Mouse (Mus musculus): ENCODE results near the gene Scpep1. TPM values are rescaled to one million over a fixed set of nuclear protein-coding genes. Genes with fewer than 3 reads are reported as not detected.
A peak's percentile ranks its signal among the peaks of the same experiment; 100 is the strongest.

Scpep1 gene
- 31.4 and 36.8 TPM in 2 replicates for polyA plus RNA-seq (2014; fragmentation: Nextera tagmentation; extraction: Ambion mirVana)

DNA sequence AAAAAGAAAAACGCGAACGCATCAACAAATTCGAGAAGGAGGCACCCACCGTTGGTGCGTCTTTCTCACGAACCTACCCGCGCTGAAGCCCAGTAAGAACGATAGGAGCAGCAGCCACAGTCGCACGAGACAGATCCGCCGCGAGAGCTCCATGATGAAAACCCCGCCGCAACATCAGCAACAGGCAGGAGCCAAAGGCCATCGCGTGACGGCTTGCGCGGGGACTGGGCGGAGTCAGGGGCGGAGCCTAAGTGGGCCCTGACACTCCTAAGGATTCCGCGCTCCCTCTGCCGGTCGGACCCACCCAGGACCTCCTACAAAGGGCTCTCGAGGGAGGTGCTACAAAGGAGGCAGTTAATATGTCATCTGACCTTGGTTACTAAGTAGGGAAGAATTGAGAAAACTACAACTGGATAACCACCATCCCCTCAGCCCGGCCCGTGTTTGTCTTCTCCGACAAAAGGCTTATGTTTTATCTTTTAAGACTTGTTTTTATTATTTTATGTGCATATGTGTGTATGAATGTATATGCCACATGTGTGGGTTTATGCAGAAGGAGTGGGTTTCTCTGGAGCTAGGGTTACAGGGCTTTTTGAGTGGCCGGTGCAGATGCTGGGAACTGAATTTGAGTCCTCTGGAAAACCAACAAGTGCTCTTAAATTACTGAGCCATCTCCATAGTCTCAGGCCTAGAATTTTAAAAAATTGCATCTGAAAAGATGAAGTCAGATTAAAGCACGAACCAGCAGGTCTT is at the start of gene Scpep1:
Scpep1 (minus strand) TSS at position 249 of the 753 bp plus-strand sequence.
- Histone ChIP-seq H3K4me2 (ENCODE audit: low read length) (peak within 1 kb of the TSS; percentile 61), H3K9me3 (replicated peaks; ENCODE audit: control insufficient read depth, low read length) (no peaks in the 10 kb centered on the region), H3K36me3 (ENCODE audit: control insufficient read depth, insufficient read depth, low read length) (peaks cover 8% of the 10 kb centered on the region; the same call in 1 of the 2 replicates), H3K4me1 (ENCODE audit: control insufficient read depth, insufficient read depth, low read length) (no peaks in the 10 kb centered on the region), H3K9ac (ENCODE audit: low read length) (peak within 1 kb of the TSS; percentile 66), H3K27me3 (replicated peaks; ENCODE audit: control insufficient read depth, insufficient read depth, low read length) (no peaks in the 10 kb centered on the region), H3K4me3 (ENCODE audit: low read depth, low read length) (peak within 1 kb of the TSS; percentile 36), H3K27ac (ENCODE audit: low read depth, low read length) (no peak within 1 kb of the TSS)
- peak; percentile 96 for DNase-seq (ENCODE audit: low spot score)
- 5% methylated on average over 34 of the region's 34 CpGs for WGBS
- ATAC-seq, result peak; percentile 98

GRCm38 (mm10) chr11:89003726-89004125 is 48.5 kb upstream of the Scpep1 start:
- no peak overlapping the region for H3K27ac ChIP-seq (ENCODE audit: low read depth, low read length)
- DNase-seq (ENCODE audit: low spot score) (no peak), ATAC-seq (no peak)
- no peak overlapping the region for H3K9ac ChIP-seq (ENCODE audit: low read length)
- WGBS, result 76% methylated on average over 4 of the region's 4 CpGs
- H3K4me3 ChIP-seq (ENCODE audit: low read depth, low read length), result no peak overlapping the region
- H3K36me3 ChIP-seq (ENCODE audit: control insufficient read depth, insufficient read depth, low read length), result no peaks in the 10 kb centered on the region
- H3K9me3 ChIP-seq (replicated peaks; ENCODE audit: control insufficient read depth, low read length), result no peaks in the 10 kb centered on the region
- H3K4me1 ChIP-seq (ENCODE audit: control insufficient read depth, insufficient read depth, low read length), result no peaks in the 10 kb centered on the region
- no peak overlapping the region for H3K4me2 ChIP-seq (ENCODE audit: low read length)
- H3K27me3 ChIP-seq (replicated peaks; ENCODE audit: control insufficient read depth, insufficient read depth, low read length), result peaks cover 12% of the 10 kb centered on the region

DNA sequence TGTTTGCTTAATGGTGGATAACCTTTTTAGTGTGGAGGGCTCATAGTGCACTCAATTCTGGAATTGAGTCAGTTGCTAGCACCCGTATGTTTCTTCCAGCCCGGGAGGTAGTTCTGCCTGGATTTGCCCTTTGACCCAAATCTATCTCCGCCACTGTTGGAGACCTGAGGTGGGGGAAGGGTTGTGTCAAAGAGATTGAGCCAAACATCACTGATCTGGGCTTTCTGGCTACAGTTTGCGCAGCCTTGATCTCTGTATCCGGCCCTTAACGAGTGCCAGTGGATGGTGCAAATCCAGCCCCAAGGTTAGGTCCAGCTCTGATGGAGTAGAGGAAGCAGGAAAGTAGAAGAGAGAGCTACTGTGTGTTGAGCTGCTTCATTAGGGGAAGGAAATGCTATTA is 47.8 kb upstream of the Scpep1 start:
- Histone ChIP-seq H3K4me2 (ENCODE audit: low read length) (no peak overlapping the region), H3K27ac (ENCODE audit: low read depth, low read length) (no peak overlapping the region), H3K9me3 (replicated peaks; ENCODE audit: control insufficient read depth, low read length) (no peaks in the 10 kb centered on the region), H3K4me1 (ENCODE audit: control insufficient read depth, insufficient read depth, low read length) (no peaks in the 10 kb centered on the region), H3K27me3 (replicated peaks; ENCODE audit: control insufficient read depth, insufficient read depth, low read length) (peaks cover 14% of the 10 kb centered on the region), H3K36me3 (ENCODE audit: control insufficient read depth, insufficient read depth, low read length) (no peaks in the 10 kb centered on the region), H3K4me3 (ENCODE audit: low read depth, low read length) (no peak overlapping the region), H3K9ac (ENCODE audit: low read length) (no peak overlapping the region)
- ATAC-seq (no peak), DNase-seq (ENCODE audit: low spot score) (no peak)
- 73% methylated on average over 6 of the region's 6 CpGs for WGBS

DNA sequence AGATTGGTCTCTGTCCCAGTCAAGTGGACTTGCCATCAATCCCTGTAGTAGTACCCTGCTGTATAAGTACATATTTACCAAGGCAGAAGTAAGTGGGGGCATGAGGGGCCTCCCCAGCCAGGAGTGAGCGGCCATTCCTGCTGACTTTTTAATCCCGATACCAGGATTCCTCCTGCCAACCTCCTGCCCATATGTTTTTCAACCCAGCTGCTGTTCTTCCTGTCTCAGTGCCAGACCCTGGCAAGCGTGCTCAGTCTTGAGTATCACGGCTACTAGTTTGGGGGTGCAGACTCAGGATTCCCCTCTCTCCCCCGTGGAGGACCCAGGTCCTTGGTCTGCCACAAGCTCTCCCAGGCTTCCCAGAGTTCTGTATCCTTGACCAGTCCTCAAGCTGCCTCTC is 47.4 kb upstream of the Scpep1 start:
- Histone ChIP-seq H3K27ac (ENCODE audit: low read depth, low read length) (no peak overlapping the region), H3K9me3 (replicated peaks; ENCODE audit: control insufficient read depth, low read length) (no peaks in the 10 kb centered on the region), H3K4me2 (ENCODE audit: low read length) (no peak overlapping the region), H3K4me1 (ENCODE audit: control insufficient read depth, insufficient read depth, low read length) (no peaks in the 10 kb centered on the region), H3K36me3 (ENCODE audit: control insufficient read depth, insufficient read depth, low read length) (no peaks in the 10 kb centered on the region), H3K4me3 (ENCODE audit: low read depth, low read length) (no peak overlapping the region), H3K9ac (ENCODE audit: low read length) (no peak overlapping the region), H3K27me3 (replicated peaks; ENCODE audit: control insufficient read depth, insufficient read depth, low read length) (peaks cover 15% of the 10 kb centered on the region)
- no peak for DNase-seq (ENCODE audit: low spot score)
- 74% methylated on average over 5 of the region's 5 CpGs for WGBS
- ATAC-seq, result no peak

- Histone ChIP-seq H3K9ac (ENCODE audit: low read length) (no peak overlapping the region), H3K4me3 (ENCODE audit: low read depth, low read length) (no peak overlapping the region), H3K9me3 (replicated peaks; ENCODE audit: control insufficient read depth, low read length) (no peaks in the 10 kb centered on the region), H3K27ac (ENCODE audit: low read depth, low read length) (no peak overlapping the region), H3K4me1 (ENCODE audit: control insufficient read depth, insufficient read depth, low read length) (no peaks in the 10 kb centered on the region), H3K27me3 (replicated peaks; ENCODE audit: control insufficient read depth, insufficient read depth, low read length) (peaks cover 15% of the 10 kb centered on the region), H3K36me3 (ENCODE audit: control insufficient read depth, insufficient read depth, low read length) (no peaks in the 10 kb centered on the region), H3K4me2 (ENCODE audit: low read length) (no peak overlapping the region)
- no peak for ATAC-seq
- 89% methylated on average over 5 of the region's 5 CpGs for WGBS
- DNase-seq (ENCODE audit: low spot score), result no peak
Observed at GRCm38 (mm10) chr11:89002068-89002467, 46.8 kb upstream of the Scpep1 start.

DNA sequence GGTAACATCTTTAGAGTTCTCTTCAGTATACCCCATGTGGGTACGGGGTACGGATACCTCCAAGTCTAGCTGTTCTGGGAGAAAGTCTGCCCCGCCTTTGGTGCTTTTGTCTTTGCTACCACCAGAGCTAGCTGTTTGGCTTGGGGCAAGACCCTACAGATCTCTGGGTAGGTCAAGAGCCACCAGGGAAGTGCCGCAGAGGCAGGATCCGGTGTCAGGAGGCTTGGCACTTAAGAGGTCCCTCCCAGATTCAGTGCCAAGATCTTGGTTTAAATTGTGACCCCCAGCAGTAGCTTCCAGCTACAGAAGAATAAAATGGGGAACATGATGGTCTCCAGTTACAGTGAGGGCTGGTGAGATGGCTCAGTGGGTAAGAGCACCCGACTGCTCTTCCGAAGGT is 46.3 kb upstream of the Scpep1 start:
- H3K4me2 ChIP-seq (ENCODE audit: low read length), result no peak overlapping the region
- WGBS, result 96% methylated on average over 7 of the region's 7 CpGs
- DNase-seq (ENCODE audit: low spot score) (no peak), ATAC-seq (no peak)
- H3K9me3 ChIP-seq (replicated peaks; ENCODE audit: control insufficient read depth, low read length), result no peaks in the 10 kb centered on the region
- no peaks in the 10 kb centered on the region for H3K4me1 ChIP-seq (ENCODE audit: control insufficient read depth, insufficient read depth, low read length)
- H3K27me3 ChIP-seq (replicated peaks; ENCODE audit: control insufficient read depth, insufficient read depth, low read length), result peaks cover 15% of the 10 kb centered on the region
- H3K36me3 ChIP-seq (ENCODE audit: control insufficient read depth, insufficient read depth, low read length), result no peaks in the 10 kb centered on the region
- H3K4me3 ChIP-seq (ENCODE audit: low read depth, low read length), result no peak overlapping the region
- H3K27ac ChIP-seq (ENCODE audit: low read depth, low read length), result no peak overlapping the region
- no peak overlapping the region for H3K9ac ChIP-seq (ENCODE audit: low read length)

DNA sequence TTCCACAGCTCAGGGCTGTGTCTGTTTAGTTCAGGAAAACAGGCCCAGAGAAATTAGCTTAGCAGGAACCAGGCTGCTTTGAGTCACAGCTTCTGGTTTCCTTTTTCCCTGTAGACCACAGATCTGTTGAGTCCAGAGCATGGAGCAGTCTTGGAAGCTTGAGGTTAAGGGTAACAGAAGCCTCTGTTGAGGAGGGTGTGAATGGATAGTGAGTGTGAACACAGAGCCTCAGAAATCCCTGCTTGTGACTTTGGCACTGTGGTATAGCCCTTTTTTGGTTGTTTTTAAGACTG is 45.2 kb upstream of the Scpep1 start:
- Histone ChIP-seq H3K27ac (ENCODE audit: low read depth, low read length) (no peak overlapping the region), H3K9ac (ENCODE audit: low read length) (no peak overlapping the region), H3K4me1 (ENCODE audit: control insufficient read depth, insufficient read depth, low read length) (no peaks in the 10 kb centered on the region), H3K36me3 (ENCODE audit: control insufficient read depth, insufficient read depth, low read length) (no peaks in the 10 kb centered on the region), H3K4me3 (ENCODE audit: low read depth, low read length) (no peak overlapping the region), H3K9me3 (replicated peaks; ENCODE audit: control insufficient read depth, low read length) (no peaks in the 10 kb centered on the region), H3K4me2 (ENCODE audit: low read length) (no peak overlapping the region), H3K27me3 (replicated peaks; ENCODE audit: control insufficient read depth, insufficient read depth, low read length) (peaks cover 15% of the 10 kb centered on the region)
- ATAC-seq (no peak), DNase-seq (ENCODE audit: low spot score) (no peak)

DNA sequence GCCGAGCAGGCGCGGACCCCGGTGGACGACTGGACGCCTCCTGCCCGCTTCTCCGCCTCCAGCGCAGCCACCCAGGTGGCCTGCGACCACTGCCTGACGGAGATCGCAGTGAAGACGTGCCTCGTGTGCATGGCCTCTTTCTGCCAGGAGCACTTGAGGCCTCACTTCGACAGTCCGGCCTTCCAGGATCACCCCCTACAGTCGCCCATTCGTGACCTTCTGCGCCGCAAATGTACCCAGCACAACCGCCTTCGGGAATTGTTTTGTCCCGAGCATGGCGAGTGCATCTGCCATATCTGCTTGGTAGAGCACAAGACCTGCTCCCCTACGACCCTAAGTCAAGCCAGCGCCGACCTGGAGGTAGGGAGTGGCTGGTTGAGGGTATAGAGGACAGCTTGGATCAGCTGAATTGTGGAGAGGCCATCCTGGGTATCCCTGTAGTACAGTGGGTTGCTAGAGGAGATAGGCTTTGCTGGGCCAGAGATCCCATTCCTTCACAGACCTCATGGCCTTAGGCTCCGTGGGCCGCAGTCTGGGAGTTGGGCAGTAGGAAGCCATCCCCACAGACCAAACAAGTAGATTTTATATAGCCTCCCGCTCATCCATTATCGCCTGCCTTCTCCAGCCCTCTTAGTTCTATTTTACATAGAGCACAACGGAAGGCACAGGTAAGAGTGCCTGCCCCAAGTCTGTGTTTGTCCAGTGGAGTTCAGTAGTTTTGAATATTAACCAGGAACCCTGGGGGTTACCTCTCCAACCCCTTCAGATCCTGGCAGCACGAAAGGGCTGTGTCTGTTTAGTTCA is 44.7 kb upstream of the Scpep1 start:
- no peaks in the 10 kb centered on the region for H3K4me1 ChIP-seq (ENCODE audit: control insufficient read depth, insufficient read depth, low read length)
- peaks cover 15% of the 10 kb centered on the region for H3K27me3 ChIP-seq (replicated peaks; ENCODE audit: control insufficient read depth, insufficient read depth, low read length)
- H3K36me3 ChIP-seq (ENCODE audit: control insufficient read depth, insufficient read depth, low read length), result no peaks in the 10 kb centered on the region
- DNase-seq (ENCODE audit: low spot score), result no peak
- peak overlapping the region; percentile 21; the same call in 1 of the 2 replicates for H3K9ac ChIP-seq (ENCODE audit: low read length)
- peak overlapping the region; percentile 36 for H3K4me3 ChIP-seq (ENCODE audit: low read depth, low read length)
- H3K27ac ChIP-seq (ENCODE audit: low read depth, low read length), result no peak overlapping the region
- no peaks in the 10 kb centered on the region for H3K9me3 ChIP-seq (replicated peaks; ENCODE audit: control insufficient read depth, low read length)
- 31% methylated on average over 31 of the region's 33 CpGs for WGBS
- peak overlapping the region; percentile 48 for H3K4me2 ChIP-seq (ENCODE audit: low read length)
- ATAC-seq, result no peak

Data from forebrain, embryonic 14.5 days (tissue).